Mouse (Mus musculus) midbrain, embryonic 13.5 days (tissue): ENCODE data around the gene Agrp. TPM values are rescaled to one million over a fixed set of nuclear protein-coding genes. Genes with fewer than 3 reads are reported as not detected.
A peak's percentile ranks its signal among the peaks of the same experiment; 100 is the strongest.

Experiments
- ATAC-seq: fragments of 200-750 bp; cut with Nextera tagmentation; 2 replicates; pipeline ENCODE4 v1.8.0; 2017; ENCODE audit warnings: mild to moderate bottlenecking, moderate TSS enrichment, moderate library complexity
- H3K27ac ChIP-seq: fragments of 300-500 bp; sonication (generic); 2 replicates; pipeline ENCODE4 v1.5.1; 2015; ENCODE audit warnings: inconsistent platforms, mild to moderate bottlenecking, moderate library complexity
- H3K27me3 ChIP-seq: fragments of 300-500 bp; sonication (generic); 2 replicates; pipeline ENCODE4 v1.6.1; 2015; ENCODE audit warnings: mild to moderate bottlenecking, inconsistent platforms
- H3K36me3 ChIP-seq: fragments of 300-500 bp; sonication (generic); 2 replicates; pipeline ENCODE4 v1.6.1; 2015; ENCODE audit warnings: mild to moderate bottlenecking, inconsistent platforms
- H3K4me1 ChIP-seq: fragments of 300-500 bp; sonication (generic); replicated peaks from 2 replicates; pipeline ENCODE4 v1.6.1; 2015; ENCODE audit warnings: inconsistent platforms
- H3K4me2 ChIP-seq: fragments of 300-500 bp; sonication (generic); replicated peaks from 2 replicates; pipeline ENCODE4 v1.6.1; 2015; ENCODE audit warnings: moderate library complexity, mild to moderate bottlenecking, inconsistent platforms
- H3K4me3 ChIP-seq: fragments of 300-500 bp; sonication (generic); replicated peaks from 2 replicates; pipeline ENCODE4 v1.5.1; 2015; ENCODE audit warnings: mild to moderate bottlenecking, inconsistent platforms
- H3K9ac ChIP-seq: fragments of 300-500 bp; sonication (generic); replicated peaks from 2 replicates; pipeline ENCODE4 v1.6.1; 2015; ENCODE audit warnings: mild to moderate bottlenecking, inconsistent platforms
- H3K9me3 ChIP-seq: fragments of 300-500 bp; sonication (generic); 2 replicates; pipeline ENCODE4 v1.6.1; 2016; ENCODE audit warnings: mild to moderate bottlenecking, inconsistent platforms
- WGBS: fragments of 180-500 bp; shearing (Covaris S2); methylation state at CpG from one replicate; pipeline ENCODE4 v1.1.7; 2015; 5-methylcytosine and 5-hydroxymethylcytosine counted together
- polyA plus RNA-seq: library from polyadenylated mRNA; unstranded; fragments of >200 nt; fragmentation: Nextera tagmentation; extraction: Ambion mirVana; gene quantifications from 2 replicates; pipeline ENCODE4 v1.2.1, GENCODE M21; 2015

Agrp gene
- polyA plus RNA-seq = 0.80 and 1.1 TPM in 2 replicates

DNA sequence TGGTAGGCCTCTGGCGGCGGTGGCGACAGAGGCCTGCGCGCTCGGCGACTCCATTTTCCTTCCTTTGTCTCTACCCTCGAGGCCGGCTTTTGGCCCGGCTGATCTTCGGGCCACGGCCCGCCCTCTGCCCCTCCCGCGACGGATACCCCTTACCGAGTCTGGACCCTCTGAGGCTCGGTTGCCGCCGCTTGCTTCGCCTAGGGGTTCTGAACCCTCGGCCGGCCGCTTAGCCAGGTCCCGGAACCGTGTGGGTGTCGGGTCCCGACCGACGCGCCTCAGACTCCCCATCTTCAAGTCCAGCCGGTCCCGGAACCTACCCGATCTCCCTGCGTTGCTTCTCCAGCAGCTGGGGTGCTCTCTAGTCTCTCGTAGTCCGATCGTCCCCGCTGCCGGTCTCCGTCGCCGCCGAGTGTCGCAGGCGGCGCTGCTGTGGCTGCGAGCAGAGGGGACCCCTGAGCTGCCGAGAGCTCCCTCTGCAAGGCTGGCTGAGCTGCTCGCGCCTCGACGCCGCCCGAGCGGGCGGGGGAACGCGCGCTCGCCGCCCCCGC lies at the start of gene Agrp:
Gene Agrp, minus strand, starts transcription at position 431 of the 548 bp plus-strand sequence.
- Histone ChIP-seq H3K9ac (peak within 1 kb of the TSS; percentile 88), H3K27me3 (no peaks in the 10 kb centered on the region), H3K4me1 (peaks cover 39% of the 10 kb centered on the region), H3K36me3 (peaks cover 4% of the 10 kb centered on the region; the same call in 1 of the 2 replicates), H3K4me2 (peak within 1 kb of the TSS; percentile 86), H3K27ac (peak within 1 kb of the TSS; percentile 97), H3K4me3 (peak within 1 kb of the TSS; percentile 86), H3K9me3 (no peaks in the 10 kb centered on the region)
- ATAC-seq = peak; percentile 46
- WGBS = under 1% methylated on average over 59 of the region's 63 CpGs

DNA sequence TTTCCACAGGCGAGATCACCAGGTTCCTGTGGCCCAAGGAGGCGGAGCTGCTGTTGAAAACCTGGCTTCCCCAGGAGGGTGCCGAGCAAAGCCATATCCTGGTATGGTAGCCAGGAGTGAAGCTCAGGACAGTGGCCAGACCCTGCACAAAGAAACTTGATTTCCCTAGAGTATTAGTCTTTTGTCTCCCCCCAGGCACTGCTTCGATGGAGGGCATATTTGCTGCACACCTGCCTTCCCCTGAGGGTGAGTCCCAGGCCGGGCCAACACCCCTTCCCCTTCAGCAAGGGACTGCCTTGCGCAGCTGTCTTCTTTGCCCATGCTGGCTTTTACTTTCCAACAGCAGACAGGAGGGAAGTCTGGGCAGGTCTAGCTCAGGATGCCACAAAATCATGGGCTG lies 49.4 kb upstream of the Agrp start:
- WGBS = 63% methylated on average over 6 of the region's 6 CpGs
- peaks cover 29% of the 10 kb centered on the region for H3K36me3 ChIP-seq

DNA sequence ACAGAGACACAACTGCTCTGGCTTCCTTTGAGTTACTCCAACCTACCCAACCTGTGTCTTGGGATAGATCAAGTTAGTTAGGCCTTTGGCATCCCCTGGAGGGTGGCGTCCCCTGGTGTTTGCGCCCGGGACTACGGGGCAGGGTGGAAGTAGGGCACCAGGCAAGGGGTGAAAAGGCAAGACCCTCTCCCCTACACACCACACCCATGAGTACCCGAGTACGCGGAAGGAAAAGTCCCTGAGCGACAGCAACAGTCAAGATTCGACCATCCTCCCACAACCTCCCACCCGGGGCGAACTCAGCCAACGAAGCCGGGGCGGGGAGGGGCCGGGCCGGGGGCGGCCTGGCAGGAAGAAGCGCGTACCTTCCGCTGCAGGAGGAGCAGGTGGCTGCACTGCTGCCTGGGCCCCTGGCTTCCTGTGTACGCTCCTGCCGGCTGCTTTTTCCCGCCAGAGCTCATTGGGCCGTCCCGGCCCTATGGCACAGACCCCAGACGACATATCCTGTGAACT lies 48.7 kb upstream of the Agrp start, which contains the start of gene Carmil2:
Gene Carmil2, plus strand, starts transcription at position 479 of the 513 bp plus-strand sequence.
- H3K9ac ChIP-seq = no peak within 1 kb of the TSS
- no peak within 1 kb of the TSS for H3K27ac ChIP-seq
- H3K27me3 ChIP-seq = no peaks in the 10 kb centered on the region
- H3K4me2 ChIP-seq = 0 out of 2 replicates have a peak within 1 kb of the TSS, but pooled peaks have one; percentile 9
- H3K4me3 ChIP-seq = no peak within 1 kb of the TSS
- peaks cover 36% of the 10 kb centered on the region for H3K36me3 ChIP-seq
- H3K4me1 ChIP-seq = 0 out of 2 replicates have a peak, but pooled peaks cover 7% of the 10 kb centered on the region
- peak; percentile 54 for ATAC-seq
- H3K9me3 ChIP-seq = no peaks in the 10 kb centered on the region
- 10% methylated on average over 26 of the region's 26 CpGs for WGBS

More for the DNA sequence above, 49.4 kb upstream of the Agrp start:
- Histone ChIP-seq H3K4me1 (0 out of 2 replicates have a peak, but pooled peaks cover 7% of the 10 kb centered on the region), H3K4me2 (no peak overlapping the region), H3K9ac (no peak overlapping the region), H3K27ac (no peak overlapping the region), H3K4me3 (no peak overlapping the region), H3K27me3 (no peaks in the 10 kb centered on the region), H3K9me3 (no peaks in the 10 kb centered on the region)
- ATAC-seq = no peak

DNA sequence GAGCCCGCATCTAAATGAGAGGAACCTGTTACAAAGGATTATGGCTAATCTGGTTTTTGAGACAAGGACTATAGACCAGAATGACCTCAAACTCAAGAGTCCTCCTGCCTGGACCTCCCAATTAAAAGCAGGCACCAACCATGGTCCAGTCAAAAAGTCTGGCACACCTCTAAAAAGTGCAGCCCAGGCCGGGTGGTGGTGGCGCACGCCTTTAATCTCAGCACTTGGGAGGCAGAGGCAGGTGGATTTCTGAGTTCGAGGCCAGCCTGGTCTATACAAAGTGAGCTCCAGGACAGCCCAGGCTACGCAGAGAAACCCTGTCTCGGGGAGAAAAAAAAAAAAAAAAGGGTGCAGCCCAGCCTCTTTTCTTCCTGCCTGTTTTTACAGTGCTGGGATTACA lies 48.1 kb upstream of the Agrp start:
- H3K4me3 ChIP-seq = no peak overlapping the region
- H3K4me2 ChIP-seq = no peak overlapping the region
- no peak overlapping the region for H3K9ac ChIP-seq
- H3K27me3 ChIP-seq = no peaks in the 10 kb centered on the region
- 0 out of 2 replicates have a peak, but pooled peaks cover 7% of the 10 kb centered on the region for H3K4me1 ChIP-seq
- 80% methylated on average over 7 of the region's 7 CpGs for WGBS
- ATAC-seq = no peak
- peaks cover 41% of the 10 kb centered on the region for H3K36me3 ChIP-seq
- H3K9me3 ChIP-seq = no peaks in the 10 kb centered on the region
- no peak overlapping the region for H3K27ac ChIP-seq

DNA sequence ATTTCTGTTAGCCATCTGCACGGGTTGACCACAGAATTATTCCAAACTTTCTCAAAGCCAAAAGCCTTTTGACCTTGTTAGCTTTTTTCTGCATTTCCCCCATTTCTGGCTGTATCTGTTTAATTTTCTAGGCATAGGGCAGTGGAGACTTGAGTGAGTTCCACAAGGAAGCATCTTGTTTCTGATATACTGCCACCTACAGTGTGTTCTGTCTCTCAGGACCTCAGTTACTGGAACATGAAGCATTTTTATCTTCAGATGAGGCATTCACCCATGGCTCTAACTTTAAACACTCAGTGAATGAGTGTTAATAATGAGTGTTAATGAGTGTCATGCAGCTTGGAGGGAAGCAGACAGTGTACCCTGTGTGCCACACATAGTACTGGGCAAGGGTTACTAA lies 40.7 kb upstream of the Agrp start:
- Histone ChIP-seq H3K27me3 (no peaks in the 10 kb centered on the region), H3K36me3 (peaks cover 94% of the 10 kb centered on the region), H3K4me3 (no peak overlapping the region), H3K9me3 (no peaks in the 10 kb centered on the region), H3K9ac (no peak overlapping the region), H3K4me2 (no peak overlapping the region), H3K27ac (no peak overlapping the region), H3K4me1 (no peaks in the 10 kb centered on the region)
- ATAC-seq = no peak
- WGBS = 93% methylated on average over 1 of the region's 1 CpGs

DNA sequence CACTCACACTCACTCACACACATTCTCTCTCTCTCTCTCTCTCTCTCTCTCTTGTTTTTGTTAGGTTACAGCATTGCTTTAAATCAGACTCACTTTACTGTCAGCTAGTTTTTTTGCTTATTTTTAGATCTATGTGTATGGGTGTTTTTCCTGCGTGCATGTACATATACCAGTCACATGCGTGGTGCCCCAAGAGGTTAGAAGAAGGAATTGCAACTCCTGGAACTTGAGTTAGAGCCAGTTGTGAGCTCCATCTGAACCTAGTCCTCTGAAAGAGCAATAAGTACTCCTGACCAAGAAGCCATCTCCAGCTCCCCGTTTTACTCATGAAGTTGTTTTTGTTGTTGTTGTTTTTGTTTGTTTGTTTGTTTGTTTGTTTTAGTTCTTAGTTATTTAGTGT lies 24.0 kb upstream of the Agrp start:
- no peaks in the 10 kb centered on the region for H3K9me3 ChIP-seq
- no peak overlapping the region for H3K27ac ChIP-seq
- H3K4me1 ChIP-seq = peaks cover 6% of the 10 kb centered on the region; the same call in 1 of the 2 replicates
- H3K27me3 ChIP-seq = no peaks in the 10 kb centered on the region
- H3K4me3 ChIP-seq = no peak overlapping the region
- peaks cover 23% of the 10 kb centered on the region for H3K36me3 ChIP-seq
- no peak overlapping the region for H3K9ac ChIP-seq
- no peak for ATAC-seq
- no peak overlapping the region for H3K4me2 ChIP-seq
- WGBS = 89% methylated on average over 3 of the region's 3 CpGs

DNA sequence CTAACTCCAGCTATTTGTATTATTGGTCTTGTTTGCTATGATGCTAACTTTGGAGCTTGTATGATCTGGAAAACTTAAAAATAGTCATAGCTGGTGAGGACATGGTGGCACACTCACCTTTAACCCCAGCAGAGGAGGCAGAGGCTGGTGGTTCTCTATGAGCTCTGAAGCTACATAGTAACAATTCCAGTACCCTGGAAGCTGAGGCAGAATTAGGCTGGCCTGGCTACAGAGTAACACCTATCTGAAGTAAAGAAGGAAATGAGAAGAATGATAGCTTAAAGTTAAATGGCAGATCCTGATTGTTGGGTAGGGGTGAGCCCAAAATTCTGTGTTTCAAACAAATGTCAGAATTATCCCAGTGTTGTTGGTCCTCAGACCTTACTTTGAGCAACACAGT lies 20.4 kb upstream of the Agrp start:
- peaks cover 17% of the 10 kb centered on the region for H3K36me3 ChIP-seq
- H3K9ac ChIP-seq = no peak overlapping the region
- H3K9me3 ChIP-seq = no peaks in the 10 kb centered on the region
- H3K27me3 ChIP-seq = no peaks in the 10 kb centered on the region
- no peak overlapping the region for H3K4me3 ChIP-seq
- ATAC-seq = no peak
- peaks cover 9% of the 10 kb centered on the region; the same call in 1 of the 2 replicates for H3K4me1 ChIP-seq
- no peak overlapping the region for H3K4me2 ChIP-seq
- H3K27ac ChIP-seq = no peak overlapping the region

DNA sequence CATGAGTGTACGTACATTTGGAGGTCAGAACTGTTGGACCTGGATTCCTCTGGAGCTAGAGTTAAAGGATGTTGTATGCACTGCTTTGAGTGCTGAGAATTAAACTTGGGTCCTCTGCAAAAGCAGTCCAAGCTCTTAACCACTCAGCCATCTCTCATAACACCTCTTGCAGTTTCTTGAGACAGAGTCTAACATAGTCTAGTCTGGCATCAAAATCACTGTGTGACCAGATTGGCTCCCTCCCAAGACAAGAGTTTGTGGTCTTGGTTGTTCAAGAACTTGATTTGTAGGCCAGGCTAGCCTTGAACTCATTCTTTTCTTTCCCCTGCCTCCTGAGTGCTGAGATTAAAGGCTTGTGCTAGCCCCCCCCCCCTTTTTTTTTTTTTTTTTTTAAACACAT lies 11.7 kb upstream of the Agrp start:
- no peaks in the 10 kb centered on the region for H3K4me1 ChIP-seq
- H3K9ac ChIP-seq = no peak overlapping the region
- no peak for ATAC-seq
- H3K4me2 ChIP-seq = no peak overlapping the region
- no peaks in the 10 kb centered on the region for H3K27me3 ChIP-seq
- H3K9me3 ChIP-seq = no peaks in the 10 kb centered on the region
- peaks cover 45% of the 10 kb centered on the region for H3K36me3 ChIP-seq
- H3K27ac ChIP-seq = no peak overlapping the region
- WGBS = 98% methylated on average over 1 of the region's 1 CpGs
- no peak overlapping the region for H3K4me3 ChIP-seq

DNA sequence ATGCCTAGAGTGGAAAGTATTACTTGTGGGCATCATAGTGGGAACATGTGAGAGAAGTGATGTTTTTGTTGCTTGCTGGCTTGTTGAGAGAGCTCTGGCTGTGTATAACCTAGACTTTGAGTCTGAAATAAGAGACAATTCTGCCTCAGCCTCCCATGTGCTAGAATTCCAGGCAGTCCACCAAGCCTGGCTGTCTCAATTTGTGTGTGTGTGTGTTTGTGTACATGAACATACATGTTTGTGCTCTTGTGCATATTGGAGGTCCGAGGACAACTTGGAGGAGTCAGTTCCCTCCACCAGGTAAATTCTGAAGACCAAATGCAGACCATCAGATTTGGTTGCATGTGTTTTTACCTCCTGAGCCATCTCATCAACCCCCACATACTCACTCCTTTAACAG lies 8.0 kb upstream of the Agrp start:
- no peaks in the 10 kb centered on the region for H3K9me3 ChIP-seq
- WGBS = 100% methylated on average over 1 of the region's 1 CpGs
- no peak overlapping the region for H3K4me3 ChIP-seq
- no peak overlapping the region for H3K27ac ChIP-seq
- peaks cover 3% of the 10 kb centered on the region for H3K4me1 ChIP-seq
- H3K27me3 ChIP-seq = no peaks in the 10 kb centered on the region
- no peak for ATAC-seq
- H3K9ac ChIP-seq = no peak overlapping the region
- H3K36me3 ChIP-seq = peaks cover 36% of the 10 kb centered on the region
- H3K4me2 ChIP-seq = no peak overlapping the region

DNA sequence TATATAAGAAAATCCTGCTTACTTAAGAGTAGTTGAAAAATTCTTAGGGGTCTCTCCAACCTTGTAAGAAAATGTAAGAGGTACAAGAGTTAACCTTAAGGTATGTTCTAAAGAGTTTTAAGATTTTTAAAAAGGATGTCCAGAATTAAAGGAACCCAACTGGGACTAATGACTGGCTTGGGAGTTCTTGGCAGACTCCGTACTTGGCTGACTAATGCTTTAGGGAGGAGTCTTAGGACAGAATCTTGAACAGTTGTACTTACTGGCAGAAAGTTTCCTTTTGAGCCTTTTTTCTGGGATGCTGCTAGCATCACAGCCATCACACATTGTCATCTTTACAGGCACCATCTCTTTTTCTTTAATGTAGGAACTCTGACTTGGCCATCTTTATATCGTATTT lies 3.3 kb upstream of the Agrp start:
- H3K36me3 ChIP-seq = peaks cover 21% of the 10 kb centered on the region
- no peaks in the 10 kb centered on the region for H3K27me3 ChIP-seq
- H3K4me3 ChIP-seq = no peak overlapping the region
- no peak overlapping the region for H3K4me2 ChIP-seq
- no peaks in the 10 kb centered on the region for H3K9me3 ChIP-seq
- ATAC-seq = no peak
- no peak overlapping the region for H3K9ac ChIP-seq
- 88% methylated on average over 2 of the region's 2 CpGs for WGBS
- no peak overlapping the region for H3K27ac ChIP-seq
- H3K4me1 ChIP-seq = peaks cover 31% of the 10 kb centered on the region

DNA sequence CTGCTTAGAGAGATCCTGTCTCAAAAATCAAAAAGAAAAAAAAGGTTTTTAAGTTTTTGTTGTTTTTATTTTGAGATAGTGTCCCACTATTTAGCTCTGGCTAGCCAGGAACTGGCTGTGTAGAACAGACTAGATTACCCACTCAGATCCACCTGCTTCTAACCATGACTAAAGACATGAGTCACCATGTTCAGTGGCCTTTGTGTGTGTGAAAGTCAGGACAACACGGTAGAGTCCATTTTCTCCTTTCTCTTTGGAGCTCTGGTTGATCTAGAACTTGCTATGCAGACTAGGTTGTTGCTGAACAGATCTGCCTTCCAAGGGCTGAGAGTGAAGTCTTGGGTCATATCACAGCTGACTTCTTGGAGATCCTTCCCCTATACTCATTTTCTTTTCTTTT lies 2.6 kb upstream of the Agrp start:
- no peaks in the 10 kb centered on the region for H3K9me3 ChIP-seq
- no peak overlapping the region for H3K4me2 ChIP-seq
- ATAC-seq = no peak
- no peak overlapping the region for H3K9ac ChIP-seq
- 89% methylated on average over 1 of the region's 1 CpGs for WGBS
- H3K27ac ChIP-seq = no peak overlapping the region
- H3K36me3 ChIP-seq = peaks cover 14% of the 10 kb centered on the region
- no peaks in the 10 kb centered on the region for H3K27me3 ChIP-seq
- H3K4me1 ChIP-seq = peaks cover 38% of the 10 kb centered on the region
- H3K4me3 ChIP-seq = no peak overlapping the region

DNA sequence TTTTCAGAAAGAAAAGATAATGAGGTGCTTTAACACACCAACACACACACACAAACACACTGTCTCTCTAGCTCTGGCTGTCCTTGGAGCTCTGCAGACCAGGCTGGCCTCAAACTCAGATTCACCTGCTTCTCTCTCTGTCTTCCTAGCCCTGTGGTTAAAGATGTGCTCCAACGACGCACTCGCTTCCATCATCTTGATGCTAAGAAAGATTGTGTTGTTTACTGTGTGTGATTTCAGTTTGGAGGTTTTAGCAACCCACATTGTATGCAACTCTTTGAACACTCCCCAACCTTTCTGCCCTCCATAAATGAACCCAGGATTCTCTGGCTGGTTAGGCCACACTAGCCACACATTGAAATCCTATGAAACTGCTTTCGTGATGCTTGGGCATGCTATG lies 1.3 kb upstream of the Agrp start:
- H3K9ac ChIP-seq = peak overlapping the region; percentile 88
- H3K4me3 ChIP-seq = peak overlapping the region; percentile 86
- H3K27ac ChIP-seq = no peak overlapping the region
- peak overlapping the region; percentile 86 for H3K4me2 ChIP-seq
- H3K4me1 ChIP-seq = peaks cover 39% of the 10 kb centered on the region
- 85% methylated on average over 4 of the region's 4 CpGs for WGBS
- no peak for ATAC-seq
- H3K36me3 ChIP-seq = peaks cover 5% of the 10 kb centered on the region; the same call in 1 of the 2 replicates
- H3K9me3 ChIP-seq = no peaks in the 10 kb centered on the region
- no peaks in the 10 kb centered on the region for H3K27me3 ChIP-seq
